Mouse (Mus musculus) cortical plate, adult 2 months (tissue): Measurements from ENCODE around the gene Pcgf5. TPM values are rescaled to one million over a fixed set of nuclear protein-coding genes. Genes with fewer than 3 reads are reported as not detected.
A peak's percentile ranks its signal among the peaks of the same experiment; 100 is the strongest.

Source experiments
- H3K27ac ChIP-seq: fragments of 200-500 bp; 2 replicates; pipeline ENCODE4 v1.5.1; 2012; ENCODE audit warnings: low read length, control low read depth, inconsistent platforms; ENCODE audit not compliant: insufficient read depth
- H3K4me1 ChIP-seq: fragments of 200-500 bp; 2 replicates; pipeline ENCODE4 v1.6.1; 2011; ENCODE audit warnings: low read length; ENCODE audit not compliant: control insufficient read depth, insufficient read depth
- H3K4me3 ChIP-seq: fragments of 200-500 bp; 2 replicates; pipeline ENCODE4 v1.5.1; 2011; ENCODE audit warnings: mild to moderate bottlenecking, low read length, control low read depth; ENCODE audit not compliant: insufficient read depth
- CTCF ChIP-seq: fragments of 200-500 bp; IDR thresholded peaks from 2 replicates; pipeline ENCODE4 v1.5.1; 2011; ENCODE audit warnings: mild to moderate bottlenecking, control low read depth, low read length; ENCODE audit not compliant: insufficient read depth; ENCODE audit errors: extremely low read depth
- POLR2A ChIP-seq: fragments of 200-500 bp; IDR thresholded peaks from 2 replicates; pipeline ENCODE4 v1.6.1; 2011; ENCODE audit warnings: mild to moderate bottlenecking, low read length, control low read depth; ENCODE audit not compliant: insufficient read depth; ENCODE audit errors: extremely low read depth
- polyA plus RNA-seq: library from polyadenylated mRNA; depleted of rRNA; stranded (reverse); fragments of >200 nt; gene quantifications from 2 replicates; pipeline ENCODE4 v1.2.3, GENCODE M21; 2012

Gene Pcgf5
- polyA plus RNA-seq, 1 experiment: 14.4 TPM

DNA sequence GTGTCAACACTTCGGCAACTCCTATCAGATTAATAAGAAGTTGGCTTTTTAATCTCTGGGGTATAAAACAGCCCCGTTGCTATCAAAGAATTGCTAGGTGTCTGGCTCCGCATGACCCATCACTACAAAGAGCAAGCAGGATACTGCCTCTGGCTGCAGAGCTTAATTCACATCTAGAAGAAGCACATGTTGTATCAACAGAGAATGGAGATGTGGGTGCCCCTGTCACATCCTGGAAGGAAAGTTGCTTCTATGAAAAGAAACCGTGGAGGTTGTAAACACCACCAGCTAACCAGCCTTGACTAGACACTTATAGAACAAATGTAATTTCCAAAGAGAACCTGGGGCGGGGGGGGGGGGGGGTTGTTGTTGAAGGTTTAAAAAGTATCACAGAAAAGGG lies 35.9 kb downstream of the Pcgf5 start:
- H3K27ac ChIP-seq: no peak overlapping the region
- no peaks in the 10 kb centered on the region for H3K4me1 ChIP-seq
- H3K4me3 ChIP-seq: no peak overlapping the region
- no peak for TF ChIP-seq POLR2A

DNA sequence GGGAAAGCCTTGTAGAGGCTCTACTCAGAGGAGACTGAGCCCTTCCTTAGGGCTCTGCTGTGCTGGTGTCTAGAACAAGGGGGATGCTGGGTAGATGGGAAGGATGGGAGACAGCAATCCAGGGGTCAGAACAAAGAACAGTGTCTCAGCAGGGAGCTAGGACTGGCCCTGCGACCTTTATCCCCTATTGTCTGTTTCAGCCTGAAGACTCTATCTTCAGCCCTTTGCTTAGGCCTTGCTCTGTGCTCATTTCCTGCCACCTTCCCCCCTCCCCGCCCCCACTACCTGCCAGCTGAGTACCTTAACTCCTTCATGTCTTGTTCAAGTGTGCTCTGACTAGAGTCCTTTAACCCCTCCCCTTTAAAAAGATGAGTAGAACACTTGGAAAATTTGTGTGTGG lies 36.3 kb downstream of the Pcgf5 start:
- Histone ChIP-seq H3K4me3 (no peak overlapping the region), H3K27ac (no peak overlapping the region), H3K4me1 (no peaks in the 10 kb centered on the region)
- TF ChIP-seq POLR2A: no peak
- TF ChIP-seq CTCF: no peak

DNA sequence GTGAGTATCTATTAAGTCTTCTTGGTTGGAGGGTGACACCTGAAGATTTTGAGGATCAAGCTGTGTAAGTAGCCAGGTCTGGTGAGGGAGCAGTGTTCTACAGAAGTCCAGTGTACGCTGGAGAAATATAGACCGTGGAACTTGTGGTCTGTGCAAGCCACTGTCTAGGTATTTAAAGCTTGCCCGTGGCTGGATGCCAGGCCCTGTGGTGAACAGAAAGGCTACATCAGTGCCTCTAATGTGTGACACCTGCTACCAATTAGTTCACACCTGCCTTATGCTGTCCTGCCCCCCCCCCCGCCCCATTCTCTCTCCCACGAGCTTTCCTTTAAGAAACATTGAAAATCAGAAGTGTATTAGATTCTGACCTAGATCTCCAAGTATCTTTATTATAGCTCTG lies 40.4 kb downstream of the Pcgf5 start:
- H3K4me1 ChIP-seq: no peaks in the 10 kb centered on the region
- H3K4me3 ChIP-seq: no peak overlapping the region
- H3K27ac ChIP-seq: no peak overlapping the region
- TF ChIP-seq POLR2A (no peak), CTCF (no peak)

DNA sequence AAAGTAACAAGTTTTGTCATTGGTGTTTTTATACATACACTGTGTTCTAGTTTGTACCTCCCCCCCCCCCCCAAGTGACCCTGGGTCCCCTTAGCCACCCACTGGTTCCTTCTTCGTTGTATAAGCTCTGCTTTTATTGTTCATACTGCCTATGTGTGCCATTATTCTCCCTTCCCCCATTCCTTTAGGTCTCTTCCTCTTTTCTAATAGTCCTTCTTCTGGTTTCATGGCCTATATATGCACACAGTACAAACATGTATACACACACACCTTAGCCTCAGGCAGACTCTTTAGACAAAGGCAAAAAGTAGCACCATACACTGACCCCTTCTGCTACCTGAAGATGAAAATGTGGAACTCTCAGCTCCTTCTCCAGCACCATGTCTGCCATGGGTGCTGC lies 42.6 kb downstream of the Pcgf5 start:
- Histone ChIP-seq H3K27ac (no peak overlapping the region), H3K4me3 (no peak overlapping the region), H3K4me1 (no peaks in the 10 kb centered on the region)
- TF ChIP-seq POLR2A: no peak
- TF ChIP-seq CTCF: no peak

DNA sequence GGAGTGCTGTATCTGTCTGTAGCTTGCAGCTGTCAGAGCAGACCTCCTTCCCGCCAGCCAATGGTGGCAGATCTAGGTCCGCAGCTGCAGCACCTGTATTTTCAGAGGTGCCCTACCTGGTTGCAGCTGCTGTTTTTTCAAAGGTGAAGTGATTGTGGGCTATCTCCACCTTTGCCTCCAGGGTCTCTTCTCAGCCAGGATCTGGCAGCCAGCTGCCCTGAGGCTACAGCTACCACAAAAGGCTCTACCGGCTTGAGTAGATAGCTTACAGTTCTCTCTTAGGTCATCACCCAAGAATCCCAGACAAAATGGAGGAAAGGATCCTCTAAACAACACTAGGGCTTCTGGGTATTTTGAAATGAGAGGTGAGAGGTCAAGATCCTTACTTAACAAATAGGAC lies 50.4 kb downstream of the Pcgf5 start:
- no peaks in the 10 kb centered on the region for H3K4me1 ChIP-seq
- no peak overlapping the region for H3K4me3 ChIP-seq
- no peak overlapping the region for H3K27ac ChIP-seq
- TF ChIP-seq POLR2A (no peak), CTCF (no peak)

DNA sequence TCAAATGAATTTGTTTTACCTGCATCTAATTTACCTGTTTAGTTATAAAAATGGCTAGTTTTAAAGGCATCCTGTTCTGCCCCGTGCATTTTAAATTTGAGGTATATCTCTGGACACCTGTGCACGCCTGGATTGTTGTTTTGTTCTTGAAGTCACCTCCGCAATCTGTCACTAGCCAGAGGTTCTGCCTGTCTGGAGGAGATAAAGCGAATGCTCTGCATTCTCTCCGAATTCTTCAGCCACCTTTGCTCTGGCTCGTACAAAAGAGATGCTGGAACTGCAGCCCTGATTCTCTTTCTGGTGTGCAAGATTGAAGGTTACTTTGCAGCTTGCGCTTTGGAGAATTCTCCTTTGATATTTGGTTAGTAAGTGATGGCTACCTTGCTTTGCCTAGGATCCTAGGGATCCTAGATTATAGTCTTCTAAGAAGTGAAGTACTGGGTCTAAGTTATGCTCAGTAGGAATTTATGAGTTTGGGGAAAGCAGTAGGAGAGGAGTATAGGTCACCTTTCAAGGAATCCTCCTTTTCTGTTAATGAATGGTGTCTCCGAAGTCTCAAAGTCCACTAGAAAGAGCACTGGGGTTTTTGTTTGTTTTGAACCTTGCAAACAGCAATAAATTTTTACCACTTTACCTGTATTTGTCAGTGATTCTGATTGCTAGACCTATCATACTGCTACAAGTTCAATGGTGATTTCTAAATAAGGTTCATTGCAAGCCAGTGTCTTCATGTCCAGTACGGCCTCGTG lies 60.4 kb downstream of the Pcgf5 start:
- peaks cover 1% of the 10 kb centered on the region; the same call in 1 of the 2 replicates for H3K4me1 ChIP-seq
- H3K27ac ChIP-seq: no peak overlapping the region
- H3K4me3 ChIP-seq: no peak overlapping the region
- TF ChIP-seq CTCF (no peak), POLR2A (no peak)

DNA sequence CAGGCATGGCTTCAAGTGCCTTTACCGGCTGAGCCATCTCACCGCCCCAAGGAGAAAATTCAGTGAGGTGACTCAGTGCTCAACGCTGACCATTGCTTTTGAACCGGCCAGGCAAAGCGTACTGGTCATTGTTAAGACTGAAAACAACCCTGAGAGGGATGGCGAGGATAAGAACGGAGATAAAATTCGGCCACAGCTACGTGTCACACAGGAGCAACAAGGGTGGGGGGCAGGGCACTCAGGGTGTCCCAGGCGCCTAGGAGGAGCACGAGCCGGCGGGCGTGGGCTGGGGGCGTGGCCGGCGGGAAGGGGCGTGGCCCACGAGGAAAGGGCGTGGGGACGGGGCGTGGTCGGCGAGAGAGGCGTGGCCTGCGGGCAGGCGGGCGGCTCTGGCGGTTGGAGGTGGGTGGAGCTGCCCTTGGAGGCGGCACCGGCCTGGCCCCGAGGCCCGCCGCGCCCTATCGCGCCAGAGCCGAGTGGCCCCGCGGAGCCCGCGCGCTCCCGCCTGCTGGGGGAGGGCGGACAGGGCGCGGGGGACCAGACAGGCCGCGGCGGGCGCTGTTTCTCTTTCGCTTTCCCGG lies 61.3 kb downstream of the Pcgf5 start:
- peak overlapping the region; percentile 32 for H3K4me3 ChIP-seq
- no peak for TF ChIP-seq CTCF
- TF ChIP-seq POLR2A: no peak
- peaks cover 1% of the 10 kb centered on the region; the same call in 1 of the 2 replicates for H3K4me1 ChIP-seq
- no peak overlapping the region for H3K27ac ChIP-seq

DNA sequence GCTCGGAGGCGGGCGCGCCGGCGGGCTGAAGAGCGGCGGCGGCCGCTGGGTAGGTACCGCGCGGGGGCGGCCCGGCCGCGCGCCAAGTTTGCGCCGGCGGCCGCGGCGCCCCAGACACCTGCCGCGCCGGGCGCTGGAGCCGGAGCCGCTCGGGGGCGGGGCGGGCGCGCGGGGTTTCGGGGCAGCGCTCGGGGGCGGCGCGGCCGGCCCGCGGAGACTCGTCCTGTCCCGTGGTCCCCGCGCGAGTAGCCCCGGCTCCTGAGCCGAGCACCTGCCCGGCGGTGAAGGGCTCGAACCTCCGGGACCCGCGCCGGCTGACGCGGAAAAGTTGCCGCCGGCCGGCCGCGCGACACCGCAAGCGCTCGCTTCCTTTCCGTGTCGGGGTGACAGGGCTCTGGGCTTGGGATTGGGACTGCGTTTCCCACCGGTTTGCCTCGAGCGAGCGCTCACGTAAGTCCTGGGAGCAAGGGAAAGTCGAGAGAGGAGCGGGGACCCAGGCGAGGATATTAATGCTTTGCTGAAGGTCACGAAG lies 61.8 kb downstream of the Pcgf5 start:
- Histone ChIP-seq H3K27ac (no peak overlapping the region), H3K4me1 (peaks cover 1% of the 10 kb centered on the region; the same call in 1 of the 2 replicates)
- no peak for TF ChIP-seq CTCF
- no peak for TF ChIP-seq POLR2A

DNA sequence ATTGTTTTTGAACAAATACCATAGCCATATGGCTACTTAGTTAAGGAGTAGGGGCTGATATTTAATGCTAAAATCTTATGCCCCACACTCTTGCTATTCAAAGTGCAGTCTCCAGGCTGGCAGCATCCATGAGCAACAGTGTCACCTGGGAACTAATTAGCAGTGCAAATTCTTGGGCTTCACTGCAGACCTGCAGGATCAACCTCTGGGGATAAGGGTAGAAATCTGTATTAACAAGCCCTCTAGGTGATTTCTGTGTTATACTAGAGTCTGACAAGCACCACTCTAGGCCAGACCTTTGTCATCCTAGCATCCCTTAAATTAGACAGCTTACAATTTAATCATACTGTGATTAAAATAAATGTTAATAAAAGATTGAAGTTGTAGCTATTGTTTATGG lies 71.8 kb downstream of the Pcgf5 start:
- H3K4me1 ChIP-seq: no peaks in the 10 kb centered on the region
- TF ChIP-seq POLR2A (no peak), CTCF (no peak)
- H3K27ac ChIP-seq: no peak overlapping the region
- H3K4me3 ChIP-seq: no peak overlapping the region

More for the DNA sequence above, 61.8 kb downstream of the Pcgf5 start:
- H3K4me3 ChIP-seq: peak overlapping the region; percentile 32

DNA sequence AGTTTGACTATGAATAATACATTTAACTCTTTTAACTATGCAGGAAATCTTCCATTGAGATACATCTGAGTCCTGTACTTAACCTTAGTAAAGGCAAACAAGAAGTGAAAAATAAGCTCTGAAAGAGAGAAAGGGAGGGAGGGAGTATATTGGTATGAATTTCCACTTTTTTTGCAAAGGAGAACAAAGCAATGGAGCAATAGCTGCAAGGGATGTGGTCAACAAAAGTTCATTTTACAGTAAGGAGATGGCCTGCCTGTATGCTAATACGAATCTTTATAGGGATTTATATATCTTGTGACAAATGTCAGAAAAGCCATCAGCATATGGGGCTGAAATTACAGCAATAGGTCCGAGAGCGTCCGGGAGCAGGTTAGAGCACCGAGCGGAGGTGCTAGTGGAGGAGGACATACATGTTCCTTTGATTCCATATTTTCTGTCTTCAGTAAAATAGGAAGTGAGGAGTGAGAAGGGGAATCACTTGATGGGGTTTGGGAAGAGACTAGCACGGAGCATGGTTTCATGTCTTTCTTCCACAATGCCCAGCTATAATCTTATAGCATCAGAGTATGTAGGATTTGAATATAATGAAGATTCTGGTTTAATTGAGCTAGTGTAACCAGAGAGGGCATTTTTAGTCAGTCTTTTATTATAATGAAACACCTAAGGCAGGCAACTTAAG lies 79.2 kb downstream of the Pcgf5 start:
- H3K27ac ChIP-seq: no peak overlapping the region
- H3K4me3 ChIP-seq: no peak overlapping the region
- H3K4me1 ChIP-seq: peaks cover 2% of the 10 kb centered on the region; the same call in 1 of the 2 replicates
- TF ChIP-seq POLR2A: no peak
- TF ChIP-seq CTCF: no peak
